Mouse (Mus musculus): ENCODE results near the gene Rasd1. TPM values are rescaled to one million over a fixed set of nuclear protein-coding genes. Genes with fewer than 3 reads are reported as not detected.
"Not testable (repeated sequence)": the region's sequence is repeated elsewhere in the genome, so short reads cannot be mapped to it uniquely, and the experiment has no call there.

The Rasd1 gene
- polyA plus RNA-seq, 1 experiment from 2014 or later = 2.0 TPM

GRCm38 (mm10) chr11:59956749-59957148, 8.0 kb downstream of the Rasd1 start:
- WGBS = 72% methylated on average over 6 of the region's 6 CpGs
- Histone ChIP-seq H3K4me3 (no peak overlapping the region), H3K27me3 (ENCODE audit: poor library complexity, severe bottlenecking) (no peaks in the 10 kb centered on the region), H3K27ac (no peak overlapping the region; the same call in 1 of the 2 replicates), H3K9me3 (no peaks in the 10 kb centered on the region), H3K36me3 (replicated peaks) (peaks cover 37% of the 10 kb centered on the region), H3K4me1 (peaks cover 36% of the 10 kb centered on the region)
- no peak for DNase-seq (ENCODE audit: extremely low spot score, low spot score)

- peaks cover 22% of the 10 kb centered on the region for H3K4me1 ChIP-seq
- no peak overlapping the region for H3K4me3 ChIP-seq
- no peaks in the 10 kb centered on the region for H3K27me3 ChIP-seq (ENCODE audit: poor library complexity, severe bottlenecking)
- no peak overlapping the region for H3K27ac ChIP-seq
- no peak for DNase-seq (ENCODE audit: extremely low spot score, low spot score)
- H3K9me3 ChIP-seq = no peaks in the 10 kb centered on the region
- H3K36me3 ChIP-seq (replicated peaks) = peaks cover 30% of the 10 kb centered on the region
- WGBS = 91% methylated on average over 14 of the region's 14 CpGs
Observed at GRCm38 (mm10) chr11:59952892-59953291, 11.9 kb downstream of the Rasd1 start.

GRCm38 (mm10) chr11:59948401-59948767, 16.4 kb downstream of the Rasd1 start:
- H3K4me1 ChIP-seq = peaks cover 24% of the 10 kb centered on the region
- no peaks in the 10 kb centered on the region for H3K27me3 ChIP-seq (ENCODE audit: poor library complexity, severe bottlenecking)
- DNase-seq (ENCODE audit: extremely low spot score, low spot score) = no peak
- H3K27ac ChIP-seq = peak overlapping the region; percentile 97
- peak overlapping the region; percentile 99 for H3K4me3 ChIP-seq
- H3K9me3 ChIP-seq = no peaks in the 10 kb centered on the region
- peaks cover 9% of the 10 kb centered on the region; the same call in 1 of the 2 replicates for H3K36me3 ChIP-seq (replicated peaks)
- WGBS = 4% methylated on average over 16 of the region's 16 CpGs

- peaks cover 22% of the 10 kb centered on the region for H3K4me1 ChIP-seq
- peak within 1 kb of the TSS; percentile 97 for H3K27ac ChIP-seq
- peak; percentile 97 for DNase-seq (ENCODE audit: extremely low spot score, low spot score)
- no peaks in the 10 kb centered on the region for H3K27me3 ChIP-seq (ENCODE audit: poor library complexity, severe bottlenecking)
- peaks cover 9% of the 10 kb centered on the region; the same call in 1 of the 2 replicates for H3K36me3 ChIP-seq (replicated peaks)
- WGBS = under 1% methylated on average over 43 of the region's 43 CpGs
- H3K4me3 ChIP-seq = peak within 1 kb of the TSS; percentile 99
- no peaks in the 10 kb centered on the region for H3K9me3 ChIP-seq
Observed at GRCm38 (mm10) chr11:59947752-59948400, 16.9 kb downstream of the Rasd1 start, which contains the start of gene Med9. TSS of gene Med9 (plus strand) at chr11:59948206.

GRCm38 (mm10) chr11:59944855-59945254, 19.9 kb downstream of the Rasd1 start:
- H3K9me3 ChIP-seq; H3K27ac ChIP-seq; DNase-seq (ENCODE audit: extremely low spot score, low spot score); H3K27me3 ChIP-seq (ENCODE audit: poor library complexity, severe bottlenecking); H3K36me3 ChIP-seq (replicated peaks); H3K4me3 ChIP-seq: not testable (repeated sequence)
- 91% methylated on average over 10 of the region's 10 CpGs for WGBS
- H3K4me1 ChIP-seq = peaks cover 21% of the 10 kb centered on the region

GRCm38 (mm10) chr11:59941391-59941790, 23.4 kb downstream of the Rasd1 start:
- WGBS = 31% methylated on average over 3 of the region's 3 CpGs
- Histone ChIP-seq H3K27me3 (ENCODE audit: poor library complexity, severe bottlenecking) (no peaks in the 10 kb centered on the region), H3K27ac (no peak overlapping the region), H3K9me3 (no peaks in the 10 kb centered on the region), H3K4me3 (no peak overlapping the region), H3K36me3 (replicated peaks) (no peaks in the 10 kb centered on the region), H3K4me1 (no peaks in the 10 kb centered on the region)
- DNase-seq (ENCODE audit: extremely low spot score, low spot score) = no peak

GRCm38 (mm10) chr11:59940645-59941044, 24.1 kb downstream of the Rasd1 start:
- no peaks in the 10 kb centered on the region for H3K36me3 ChIP-seq (replicated peaks)
- no peak overlapping the region for H3K4me3 ChIP-seq
- no peak for DNase-seq (ENCODE audit: extremely low spot score, low spot score)
- no peak overlapping the region for H3K27ac ChIP-seq
- WGBS = 76% methylated on average over 3 of the region's 3 CpGs
- H3K27me3 ChIP-seq (ENCODE audit: poor library complexity, severe bottlenecking) = no peaks in the 10 kb centered on the region
- no peaks in the 10 kb centered on the region for H3K9me3 ChIP-seq
- no peaks in the 10 kb centered on the region for H3K4me1 ChIP-seq

- 86% methylated on average over 1 of the region's 1 CpGs for WGBS
- Histone ChIP-seq H3K36me3 (replicated peaks) (no peaks in the 10 kb centered on the region), H3K4me1 (no peaks in the 10 kb centered on the region), H3K27ac (no peak overlapping the region), H3K9me3 (no peaks in the 10 kb centered on the region), H3K27me3 (ENCODE audit: poor library complexity, severe bottlenecking) (no peaks in the 10 kb centered on the region), H3K4me3 (no peak overlapping the region)
- DNase-seq (ENCODE audit: extremely low spot score, low spot score) = no peak
Observed at GRCm38 (mm10) chr11:59939821-59940220, 24.9 kb downstream of the Rasd1 start.

GRCm38 (mm10) chr11:59937615-59938014, 27.1 kb downstream of the Rasd1 start:
- Histone ChIP-seq H3K36me3 (replicated peaks) (no peaks in the 10 kb centered on the region), H3K4me3 (no peak overlapping the region), H3K27me3 (ENCODE audit: poor library complexity, severe bottlenecking) (peaks cover under 1% of the 10 kb centered on the region; the same call in 1 of the 2 replicates), H3K4me1 (no peaks in the 10 kb centered on the region), H3K27ac (no peak overlapping the region), H3K9me3 (no peaks in the 10 kb centered on the region)
- DNase-seq (ENCODE audit: extremely low spot score, low spot score) = no peak
- WGBS = 56% methylated on average over 2 of the region's 2 CpGs

GRCm38 (mm10) chr11:59937023-59937422, 27.7 kb downstream of the Rasd1 start:
- no peak for DNase-seq (ENCODE audit: extremely low spot score, low spot score)
- Histone ChIP-seq H3K27me3 (ENCODE audit: poor library complexity, severe bottlenecking) (peaks cover 7% of the 10 kb centered on the region; the same call in 1 of the 2 replicates), H3K4me3 (no peak overlapping the region), H3K36me3 (replicated peaks) (no peaks in the 10 kb centered on the region), H3K27ac (no peak overlapping the region), H3K4me1 (no peaks in the 10 kb centered on the region), H3K9me3 (no peaks in the 10 kb centered on the region)
- 81% methylated on average over 3 of the region's 3 CpGs for WGBS

GRCm38 (mm10) chr11:59933943-59934342, 30.8 kb downstream of the Rasd1 start:
- DNase-seq (ENCODE audit: extremely low spot score, low spot score) = no peak
- peaks cover 11% of the 10 kb centered on the region; the same call in 1 of the 2 replicates for H3K27me3 ChIP-seq (ENCODE audit: poor library complexity, severe bottlenecking)
- H3K36me3 ChIP-seq (replicated peaks) = no peaks in the 10 kb centered on the region
- no peaks in the 10 kb centered on the region for H3K9me3 ChIP-seq
- H3K4me1 ChIP-seq = no peaks in the 10 kb centered on the region
- WGBS = 62% methylated on average over 12 of the region's 12 CpGs
- no peak overlapping the region for H3K27ac ChIP-seq
- no peak overlapping the region for H3K4me3 ChIP-seq

- H3K4me3 ChIP-seq = no peak overlapping the region
- no peak for DNase-seq (ENCODE audit: extremely low spot score, low spot score)
- 83% methylated on average over 9 of the region's 9 CpGs for WGBS
Observed at GRCm38 (mm10) chr11:59932560-59933337, 32.0 kb downstream of the Rasd1 start.

GRCm38 (mm10) chr11:59930031-59930430, 34.7 kb downstream of the Rasd1 start:
- H3K4me3 ChIP-seq = no peak overlapping the region
- peaks cover 11% of the 10 kb centered on the region; the same call in 1 of the 2 replicates for H3K27me3 ChIP-seq (ENCODE audit: poor library complexity, severe bottlenecking)
- 62% methylated on average over 4 of the region's 4 CpGs for WGBS
- no peak overlapping the region for H3K27ac ChIP-seq
- no peaks in the 10 kb centered on the region for H3K9me3 ChIP-seq
- DNase-seq (ENCODE audit: extremely low spot score, low spot score) = no peak
- no peaks in the 10 kb centered on the region for H3K36me3 ChIP-seq (replicated peaks)
- H3K4me1 ChIP-seq = no peaks in the 10 kb centered on the region

More at GRCm38 (mm10) chr11:59932560-59933337, 32.0 kb downstream of the Rasd1 start:
- Histone ChIP-seq H3K36me3 (replicated peaks) (no peaks in the 10 kb centered on the region), H3K4me1 (no peaks in the 10 kb centered on the region), H3K27ac (no peak overlapping the region), H3K27me3 (ENCODE audit: poor library complexity, severe bottlenecking) (peaks cover 11% of the 10 kb centered on the region; the same call in 1 of the 2 replicates), H3K9me3 (no peaks in the 10 kb centered on the region)

Measured in forebrain, embryonic 10.5 days (tissue).